Mouse (Mus musculus): ENCODE data around the gene Wdpcp. TPM values are rescaled to one million over a fixed set of nuclear protein-coding genes. Genes with fewer than 3 reads are reported as not detected.
A peak's percentile ranks its signal among the peaks of the same experiment; 100 is the strongest.

Wdpcp gene
- polyA plus RNA-seq, 1 experiment from 2014 or later, result 10.9 TPM

- Histone ChIP-seq H3K27ac (replicated peaks) (peak overlapping the region; percentile 83), H3K9me3 (no peaks in the 10 kb centered on the region), H3K4me3 (peak overlapping the region; percentile 62), H3K4me1 (replicated peaks) (peaks cover 31% of the 10 kb centered on the region), H3K9ac (peak overlapping the region; percentile 85), H3K27me3 (no peaks in the 10 kb centered on the region), H3K36me3 (peaks cover 6% of the 10 kb centered on the region), H3K4me2 (peak overlapping the region; percentile 86)
- whole genome bisulfite sequencing, result 7% methylated on average over 10 of the region's 10 CpGs
- ATAC-seq (ENCODE audit: low read depth), result no peak
Observed at GRCm38 (mm10) chr11:21570973-21571372, 1.1 kb upstream of the Wdpcp start.

GRCm38 (mm10) chr11:21581472-21581871, 9.4 kb downstream of the Wdpcp start:
- Histone ChIP-seq H3K36me3 (no peaks in the 10 kb centered on the region), H3K9me3 (no peaks in the 10 kb centered on the region), H3K4me2 (no peak overlapping the region), H3K4me3 (no peak overlapping the region), H3K27ac (replicated peaks) (no peak overlapping the region), H3K9ac (no peak overlapping the region), H3K4me1 (replicated peaks) (no peaks in the 10 kb centered on the region), H3K27me3 (no peaks in the 10 kb centered on the region)
- no peak for ATAC-seq (ENCODE audit: low read depth)
- WGBS, result 75% methylated on average over 7 of the region's 7 CpGs

DNA sequence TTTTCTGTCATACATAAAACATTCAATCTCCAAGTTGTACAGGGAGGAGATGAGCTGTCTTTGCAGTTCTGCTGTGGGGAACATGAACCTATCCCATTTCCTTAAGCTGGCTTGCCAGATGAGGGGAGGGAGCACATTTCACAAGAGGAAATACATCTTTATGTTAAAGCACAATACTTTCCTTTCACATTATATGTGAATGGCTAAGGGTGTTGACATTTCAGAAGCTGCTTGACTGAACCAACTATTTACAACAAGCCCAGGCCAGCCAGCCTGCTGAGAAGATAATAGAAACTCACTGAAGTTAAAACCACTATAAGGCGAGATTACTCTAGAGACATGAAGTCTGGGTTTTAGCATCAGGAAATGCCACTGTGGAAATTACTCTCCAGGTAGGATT, 11.3 kb downstream of the Wdpcp start:
- Histone ChIP-seq H3K9me3 (no peaks in the 10 kb centered on the region), H3K4me2 (no peak overlapping the region), H3K4me1 (replicated peaks) (no peaks in the 10 kb centered on the region), H3K36me3 (no peaks in the 10 kb centered on the region), H3K27me3 (no peaks in the 10 kb centered on the region), H3K27ac (replicated peaks) (no peak overlapping the region), H3K4me3 (no peak overlapping the region), H3K9ac (no peak overlapping the region)
- no peak for ATAC-seq (ENCODE audit: low read depth)
- WGBS, result 47% methylated on average over 1 of the region's 1 CpGs

DNA sequence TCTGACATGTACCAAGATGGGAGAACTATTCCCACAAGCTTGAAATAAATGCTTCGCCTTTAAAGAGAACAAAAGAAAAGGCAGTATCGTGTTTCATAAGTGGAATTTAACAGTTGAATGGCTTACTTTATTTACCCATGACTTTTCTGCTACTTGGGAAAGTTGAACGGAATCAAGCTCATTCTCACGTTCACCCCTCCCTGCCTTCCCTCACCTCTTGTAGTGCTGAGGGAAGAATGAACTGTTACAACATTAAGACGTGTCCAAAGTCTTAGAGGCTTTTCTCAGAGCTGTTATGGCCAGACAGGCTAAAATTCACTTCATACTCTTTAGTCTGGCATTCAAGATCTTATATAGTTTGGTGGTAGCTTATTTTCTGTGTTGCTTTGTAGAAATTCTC, 30.5 kb downstream of the Wdpcp start:
- WGBS, result 76% methylated on average over 5 of the region's 5 CpGs
- H3K4me2 ChIP-seq, result no peak overlapping the region
- H3K4me3 ChIP-seq, result no peak overlapping the region
- ATAC-seq (ENCODE audit: low read depth), result no peak
- no peak overlapping the region for H3K9ac ChIP-seq
- H3K27ac ChIP-seq (replicated peaks), result no peak overlapping the region
- H3K27me3 ChIP-seq, result no peaks in the 10 kb centered on the region
- no peaks in the 10 kb centered on the region for H3K36me3 ChIP-seq
- no peaks in the 10 kb centered on the region for H3K9me3 ChIP-seq
- H3K4me1 ChIP-seq (replicated peaks), result no peaks in the 10 kb centered on the region

- H3K36me3 ChIP-seq, result no peaks in the 10 kb centered on the region
- H3K9ac ChIP-seq, result no peak overlapping the region
- ATAC-seq (ENCODE audit: low read depth), result no peak
- H3K4me2 ChIP-seq, result no peak overlapping the region
- H3K27me3 ChIP-seq, result no peaks in the 10 kb centered on the region
- no peaks in the 10 kb centered on the region for H3K9me3 ChIP-seq
- H3K27ac ChIP-seq (replicated peaks), result no peak overlapping the region
- no peaks in the 10 kb centered on the region for H3K4me1 ChIP-seq (replicated peaks)
- H3K4me3 ChIP-seq, result no peak overlapping the region
Observed at GRCm38 (mm10) chr11:21615915-21616314, 43.9 kb downstream of the Wdpcp start.

- Histone ChIP-seq H3K4me1 (replicated peaks) (no peaks in the 10 kb centered on the region), H3K4me3 (no peak overlapping the region), H3K4me2 (no peak overlapping the region), H3K9me3 (no peaks in the 10 kb centered on the region), H3K36me3 (no peaks in the 10 kb centered on the region), H3K9ac (no peak overlapping the region), H3K27ac (replicated peaks) (no peak overlapping the region), H3K27me3 (no peaks in the 10 kb centered on the region)
- no peak for ATAC-seq (ENCODE audit: low read depth)
- WGBS, result 68% methylated on average over 9 of the region's 9 CpGs
Observed at GRCm38 (mm10) chr11:21634171-21634907, 62.3 kb downstream of the Wdpcp start.

GRCm38 (mm10) chr11:21638341-21638740, 66.3 kb downstream of the Wdpcp start:
- no peak overlapping the region for H3K9ac ChIP-seq
- H3K4me2 ChIP-seq, result no peak overlapping the region
- no peaks in the 10 kb centered on the region for H3K9me3 ChIP-seq
- no peak overlapping the region for H3K4me3 ChIP-seq
- no peaks in the 10 kb centered on the region for H3K4me1 ChIP-seq (replicated peaks)
- H3K27ac ChIP-seq (replicated peaks), result no peak overlapping the region
- no peak for ATAC-seq (ENCODE audit: low read depth)
- H3K36me3 ChIP-seq, result no peaks in the 10 kb centered on the region
- 69% methylated on average over 5 of the region's 5 CpGs for WGBS
- no peaks in the 10 kb centered on the region for H3K27me3 ChIP-seq

DNA sequence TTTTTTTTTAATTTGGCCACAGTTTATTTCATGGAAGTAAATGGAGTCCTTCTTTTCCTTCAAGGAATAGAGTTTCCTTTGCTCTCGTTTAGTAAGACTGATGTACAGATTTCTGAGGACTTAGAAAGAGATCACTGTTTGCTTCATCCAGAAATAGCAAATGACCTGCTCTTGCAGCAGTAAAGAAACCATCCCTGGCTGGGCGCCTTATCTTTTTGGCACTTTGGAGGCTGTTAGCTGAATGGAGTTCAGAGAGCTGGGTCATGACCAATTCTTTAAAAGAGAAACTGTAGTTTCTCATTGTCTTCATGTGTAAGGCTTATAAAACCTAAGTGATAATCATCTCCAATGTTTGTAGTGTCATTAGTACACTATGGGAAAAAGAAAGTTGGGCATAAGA, 67.5 kb downstream of the Wdpcp start:
- no peak for ATAC-seq (ENCODE audit: low read depth)
- H3K4me2 ChIP-seq, result no peak overlapping the region
- H3K27ac ChIP-seq (replicated peaks), result no peak overlapping the region
- WGBS, result 74% methylated on average over 2 of the region's 2 CpGs
- H3K9ac ChIP-seq, result no peak overlapping the region
- no peaks in the 10 kb centered on the region for H3K9me3 ChIP-seq
- H3K4me1 ChIP-seq (replicated peaks), result no peaks in the 10 kb centered on the region
- H3K36me3 ChIP-seq, result no peaks in the 10 kb centered on the region
- no peak overlapping the region for H3K4me3 ChIP-seq
- H3K27me3 ChIP-seq, result no peaks in the 10 kb centered on the region

DNA sequence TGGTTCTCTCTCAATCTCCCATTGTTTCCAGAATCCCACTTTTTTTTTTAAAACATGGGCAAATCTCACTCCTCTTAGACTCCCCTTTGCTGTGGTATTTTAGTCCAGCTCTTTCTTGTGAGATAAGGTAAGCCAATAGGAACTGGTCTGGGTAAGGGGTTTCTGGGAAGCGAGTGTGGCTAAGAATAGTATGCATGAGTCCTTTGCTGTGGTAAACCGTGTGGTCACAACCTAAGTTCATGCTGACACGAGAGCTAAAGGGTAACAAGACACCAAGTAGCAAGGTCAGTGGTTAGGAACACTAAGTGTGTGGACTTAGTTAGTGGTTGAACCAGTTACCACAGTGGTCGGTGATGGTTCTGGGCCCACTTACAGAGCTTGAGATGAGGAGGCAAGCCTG, 72.2 kb downstream of the Wdpcp start:
- H3K4me2 ChIP-seq, result no peak overlapping the region
- H3K27me3 ChIP-seq, result no peaks in the 10 kb centered on the region
- 79% methylated on average over 4 of the region's 4 CpGs for WGBS
- H3K36me3 ChIP-seq, result no peaks in the 10 kb centered on the region
- ATAC-seq (ENCODE audit: low read depth), result no peak
- H3K9ac ChIP-seq, result no peak overlapping the region
- no peaks in the 10 kb centered on the region for H3K9me3 ChIP-seq
- H3K4me1 ChIP-seq (replicated peaks), result no peaks in the 10 kb centered on the region
- no peak overlapping the region for H3K4me3 ChIP-seq
- H3K27ac ChIP-seq (replicated peaks), result no peak overlapping the region

DNA sequence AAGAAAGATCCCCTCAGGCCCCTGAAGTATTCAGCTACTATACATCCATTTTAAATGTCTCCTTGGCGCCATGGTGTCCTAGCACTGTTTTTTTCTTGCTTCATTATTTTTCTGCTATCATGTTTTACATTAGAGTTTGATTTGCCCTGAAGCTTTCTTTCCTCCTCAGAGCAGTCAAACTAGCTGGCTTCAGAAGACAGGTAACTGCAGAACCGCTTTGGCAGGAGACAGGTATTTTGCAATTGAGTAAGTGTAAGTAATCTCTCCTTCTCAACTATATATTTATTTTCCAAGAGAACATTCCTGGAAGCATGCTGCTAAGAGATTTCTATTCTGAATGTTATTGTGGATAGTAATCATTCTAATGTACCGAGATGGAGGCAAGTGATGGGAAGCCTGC, 74.1 kb downstream of the Wdpcp start:
- ATAC-seq (ENCODE audit: low read depth), result no peak

DNA sequence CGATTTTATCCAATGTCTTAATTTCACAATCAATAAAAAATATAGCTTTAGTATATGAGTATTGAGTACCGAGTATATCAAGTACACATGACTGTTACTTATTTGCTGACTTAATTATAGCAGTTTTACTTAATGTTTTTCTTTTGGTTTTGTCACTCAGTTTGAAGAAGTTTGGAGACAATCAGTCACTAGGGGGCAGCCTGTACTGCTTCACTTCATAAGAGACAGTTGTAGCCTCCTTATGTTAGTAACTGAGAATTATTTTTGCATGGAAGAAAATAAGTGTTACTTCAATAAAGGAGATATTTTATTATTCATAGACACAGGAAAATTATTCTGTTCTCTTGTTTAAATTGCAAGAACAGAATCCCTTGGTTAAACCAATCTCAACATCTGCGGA, 87.0 kb downstream of the Wdpcp start:
- no peaks in the 10 kb centered on the region for H3K36me3 ChIP-seq
- H3K27me3 ChIP-seq, result no peaks in the 10 kb centered on the region
- H3K4me3 ChIP-seq, result no peak overlapping the region
- no peak overlapping the region for H3K9ac ChIP-seq
- H3K4me1 ChIP-seq (replicated peaks), result no peaks in the 10 kb centered on the region
- H3K4me2 ChIP-seq, result no peak overlapping the region
- H3K27ac ChIP-seq (replicated peaks), result no peak overlapping the region
- H3K9me3 ChIP-seq, result no peaks in the 10 kb centered on the region
- no peak for ATAC-seq (ENCODE audit: low read depth)
- 77% methylated on average over 3 of the region's 3 CpGs for WGBS

More for the DNA sequence above, 74.1 kb downstream of the Wdpcp start:
- Histone ChIP-seq H3K27ac (replicated peaks) (no peak overlapping the region), H3K4me3 (no peak overlapping the region), H3K27me3 (no peaks in the 10 kb centered on the region), H3K9ac (no peak overlapping the region), H3K9me3 (no peaks in the 10 kb centered on the region), H3K4me2 (no peak overlapping the region), H3K4me1 (replicated peaks) (no peaks in the 10 kb centered on the region), H3K36me3 (no peaks in the 10 kb centered on the region)
- WGBS, result 89% methylated on average over 3 of the region's 3 CpGs

- H3K9me3 ChIP-seq, result no peaks in the 10 kb centered on the region
- H3K4me1 ChIP-seq (replicated peaks), result no peaks in the 10 kb centered on the region
- 85% methylated on average over 2 of the region's 2 CpGs for WGBS
- no peaks in the 10 kb centered on the region for H3K36me3 ChIP-seq
- no peak overlapping the region for H3K9ac ChIP-seq
- H3K27me3 ChIP-seq, result no peaks in the 10 kb centered on the region
- H3K4me2 ChIP-seq, result no peak overlapping the region
- H3K27ac ChIP-seq (replicated peaks), result no peak overlapping the region
- no peak overlapping the region for H3K4me3 ChIP-seq
- ATAC-seq (ENCODE audit: low read depth), result no peak
Observed at GRCm38 (mm10) chr11:21677034-21677433, 105.0 kb downstream of the Wdpcp start.

DNA sequence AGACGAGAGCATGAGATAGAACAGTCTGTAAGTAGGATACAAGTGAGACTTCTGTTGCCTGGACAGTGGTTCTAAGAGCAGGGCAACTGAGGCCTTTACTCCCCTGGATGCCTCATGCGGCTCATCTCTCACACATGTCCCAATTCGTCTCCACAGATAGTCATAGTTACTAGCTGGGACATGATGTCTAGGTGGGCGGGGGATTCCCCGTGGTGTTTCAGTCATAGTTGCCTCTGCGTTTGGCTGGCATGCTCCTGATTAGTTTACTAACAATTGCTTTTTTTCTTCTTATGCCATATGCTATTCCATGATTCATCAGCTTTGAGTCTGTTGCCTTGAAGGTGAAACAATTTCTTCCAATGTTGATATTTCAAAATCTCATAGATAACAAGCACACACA, 116.4 kb downstream of the Wdpcp start:
- Histone ChIP-seq H3K9me3 (no peaks in the 10 kb centered on the region), H3K4me1 (replicated peaks) (no peaks in the 10 kb centered on the region), H3K4me3 (no peak overlapping the region), H3K36me3 (no peaks in the 10 kb centered on the region), H3K4me2 (no peak overlapping the region), H3K27ac (replicated peaks) (no peak overlapping the region), H3K27me3 (no peaks in the 10 kb centered on the region), H3K9ac (no peak overlapping the region)
- ATAC-seq (ENCODE audit: low read depth), result no peak
- 89% methylated on average over 6 of the region's 6 CpGs for WGBS
